Mouse (Mus musculus): Measurements from ENCODE around the gene Col5a2.
"Not testable (repeated sequence)": the region's sequence is repeated elsewhere in the genome, so short reads cannot be mapped to it uniquely, and the experiment has no call there.

GRCm38 (mm10) chr1:45527476-45527875, 24.4 kb upstream of the Col5a2 start:
- not testable (repeated sequence) for TF ChIP-seq MEF2A (IDR thresholded peaks at IDR 0.05; ENCODE audit: borderline replicate concordance, low read depth, low read length); CHD2 (IDR thresholded peaks at IDR 0.05; ENCODE audit: low read length); KAT2A (IDR thresholded peaks at IDR 0.05; ENCODE audit: insufficient replicate concordance, low read length); CTCF (conservative IDR thresholded peaks at IDR 0.05 in 1 of 2, IDR thresholded peaks at IDR 0.05 in 1 of 2; ENCODE audit: low read depth in 2 of 2, low read length in 2 of 2); POLR2A (IDR thresholded peaks at IDR 0.05; ENCODE audit: low read depth, low read length); EP300 (IDR thresholded peaks at IDR 0.05; ENCODE audit: low read length); UBTF (IDR thresholded peaks at IDR 0.05; ENCODE audit: low read depth, low read length); CHD1 (IDR thresholded peaks at IDR 0.05; ENCODE audit: low read depth, low read length); MAFK (IDR thresholded peaks at IDR 0.05; ENCODE audit: insufficient replicate concordance, low read length); USF2 (conservative IDR thresholded peaks at IDR 0.05; ENCODE audit: low read depth, low read length); USF1 (IDR thresholded peaks at IDR 0.05; ENCODE audit: low read depth, low read length); RCOR1 (conservative IDR thresholded peaks at IDR 0.05; ENCODE audit: low read depth, low read length); SMC3 (IDR thresholded peaks at IDR 0.05; ENCODE audit: low read depth, low read length)
